Mouse (Mus musculus) heart, postnatal 10 days (tissue): ENCODE results near the gene Taf11. TPM values are rescaled to one million over a fixed set of nuclear protein-coding genes. Genes with fewer than 3 reads are reported as not detected.
A peak's percentile ranks its signal among the peaks of the same experiment; 100 is the strongest.

Source experiments
- DNase-seq, 2 experiments: peaks; one replicate each; pipeline ENCODE4 v3.0.0; 2021
- intact Hi-C: fragments of 180-260 bp; cut with DNase I; formaldehyde crosslinking; loops from one replicate; pipeline ENCODE4 v1.15.1; 2025
- total RNA-seq, 2 experiments: library from RNA; stranded (reverse); gene quantifications; 2 replicates each; pipeline ENCODE4 v1.2.3; 2021

Gene Taf11
- total RNA-seq, 2 experiments from 2014 or later: 24.0 to 24.3 TPM

DNA sequence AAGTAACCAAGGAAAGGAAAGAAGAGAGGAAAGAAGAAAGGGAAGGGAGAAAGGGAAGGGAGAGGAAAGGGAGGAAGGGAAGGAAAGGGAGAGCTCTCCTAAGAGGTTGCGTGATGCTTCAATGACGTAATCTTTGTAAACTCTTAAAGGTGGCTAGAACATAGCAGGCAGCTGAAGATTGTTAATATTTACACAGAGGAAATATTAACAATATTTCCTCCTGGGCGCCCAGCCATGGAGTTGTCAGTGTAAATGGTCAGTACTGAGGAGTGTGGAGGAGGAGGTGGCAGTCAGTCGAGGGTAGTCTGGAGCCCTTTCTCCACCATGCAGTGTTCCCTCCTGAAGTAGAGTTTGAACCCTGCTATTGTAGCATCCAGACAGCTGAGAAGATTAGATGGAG lies 15.4 kb upstream of the Taf11 start:
- DNase-seq: no peak
- intact Hi-C loops: no loop called here

DNA sequence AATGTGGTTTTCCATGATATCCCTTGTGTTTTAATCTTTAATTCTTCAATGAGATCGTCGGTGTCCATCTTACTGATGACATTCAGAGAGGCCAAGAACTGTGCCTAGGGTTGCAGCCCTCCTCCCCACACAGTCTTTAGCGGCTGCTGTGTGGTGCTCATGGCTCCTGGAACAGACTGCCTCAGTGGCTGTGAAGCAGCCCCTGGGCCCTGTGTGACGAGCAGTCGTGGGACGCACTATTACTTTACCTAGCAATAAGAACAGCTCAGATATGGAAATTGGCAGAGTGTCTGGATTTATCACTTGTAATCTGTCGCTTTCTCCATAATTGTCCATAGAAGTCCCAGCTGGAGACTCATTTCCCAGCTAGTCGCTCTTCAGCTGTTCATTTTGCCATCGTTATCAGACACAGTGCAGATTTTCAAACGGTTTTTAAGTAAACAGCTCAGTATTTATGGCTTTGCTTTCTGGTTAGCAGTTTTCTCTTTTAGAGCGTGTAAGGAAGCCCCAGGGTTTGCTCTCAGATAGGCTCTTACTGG lies 12.6 kb upstream of the Taf11 start:
- intact Hi-C loops: no loop called here

DNA sequence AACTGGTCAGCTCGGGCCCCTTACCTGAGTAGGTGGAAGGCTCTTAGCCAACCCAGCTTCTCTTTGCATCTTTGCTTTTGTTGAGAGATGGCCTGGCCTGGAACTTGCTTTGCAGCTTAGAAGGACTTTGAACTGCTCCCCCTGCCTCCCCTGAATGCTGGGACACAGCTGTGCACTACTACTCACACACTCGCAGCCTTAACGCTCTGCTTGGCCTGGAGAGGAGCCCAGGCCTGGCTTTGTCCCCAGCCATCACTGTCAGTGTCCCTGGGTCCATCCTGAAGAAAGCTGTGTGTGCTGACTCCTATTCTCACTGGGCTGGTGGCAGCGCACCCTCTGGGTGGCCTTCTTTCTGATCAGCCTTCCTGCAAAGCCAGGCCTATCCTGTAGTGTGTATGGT lies 11.0 kb upstream of the Taf11 start:
- intact Hi-C loops: no loop called here
- peak; percentile 59 to 60 for DNase-seq

More for the DNA sequence above, 12.6 kb upstream of the Taf11 start:
- DNase-seq: no peak

DNA sequence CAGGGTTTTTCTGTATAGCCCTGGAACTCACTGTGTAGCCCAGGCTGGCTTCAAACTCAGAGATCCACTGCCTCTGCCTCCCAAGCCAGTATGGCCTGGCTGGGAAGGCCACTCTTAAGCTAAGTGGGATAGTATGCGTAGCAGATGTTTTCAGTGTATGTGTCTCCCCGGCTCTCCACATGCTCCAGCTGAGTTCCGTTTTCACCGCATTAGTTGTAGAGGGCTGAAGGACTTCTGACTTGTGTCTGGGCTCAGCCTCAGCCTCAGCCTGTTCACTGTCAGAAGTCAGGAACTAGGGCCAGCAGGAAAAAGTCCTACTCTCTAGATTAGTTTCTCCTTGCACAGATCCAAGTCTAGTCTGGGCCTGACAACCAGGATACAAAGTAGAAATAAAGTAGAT lies 6.7 kb upstream of the Taf11 start:
- intact Hi-C loops: no loop called here
- peak in 1 of 2 experiments; percentile 39 for DNase-seq

DNA sequence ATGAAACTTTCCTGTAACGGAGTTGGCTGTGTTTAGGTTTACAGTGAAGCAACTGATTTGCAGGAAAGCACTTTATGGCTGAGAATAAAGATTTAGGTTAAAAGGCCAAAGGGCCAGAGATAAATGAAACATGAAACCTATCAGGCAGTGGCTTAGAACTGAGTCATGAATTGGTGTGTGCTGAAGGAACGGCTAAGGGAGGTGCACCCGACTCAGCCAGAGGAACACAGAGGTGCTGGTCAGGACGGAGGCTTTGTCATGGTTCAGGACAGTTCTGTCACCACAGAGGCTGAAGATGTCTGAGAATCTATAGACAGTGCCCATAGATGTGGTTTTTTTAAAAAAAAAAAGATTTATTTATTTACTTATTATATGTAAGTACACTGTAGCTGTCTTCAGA lies 5.1 kb upstream of the Taf11 start:
- DNase-seq: no peak
- intact Hi-C loops: no loop called here

DNA sequence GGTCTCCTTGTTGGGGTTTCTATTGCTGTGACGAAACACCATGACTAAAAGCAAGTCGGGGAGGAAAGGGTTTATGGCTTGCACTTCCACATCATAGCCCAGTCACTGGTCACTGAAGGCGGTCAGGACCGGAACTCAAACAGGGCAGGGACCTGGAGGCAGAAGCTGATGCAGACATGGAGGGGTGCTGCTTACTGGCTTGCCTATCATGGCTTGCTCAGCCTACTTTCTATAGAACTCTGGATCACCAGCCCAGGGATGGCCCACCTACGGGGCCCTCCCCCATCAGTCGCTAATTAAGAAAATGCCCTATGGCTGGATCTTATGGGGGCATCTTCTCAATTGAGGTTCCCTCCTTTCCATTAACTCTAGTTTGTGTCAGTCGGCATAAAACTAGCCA lies 1.7 kb upstream of the Taf11 start:
- DNase-seq: no peak
- intact Hi-C loops: no loop called here

DNA sequence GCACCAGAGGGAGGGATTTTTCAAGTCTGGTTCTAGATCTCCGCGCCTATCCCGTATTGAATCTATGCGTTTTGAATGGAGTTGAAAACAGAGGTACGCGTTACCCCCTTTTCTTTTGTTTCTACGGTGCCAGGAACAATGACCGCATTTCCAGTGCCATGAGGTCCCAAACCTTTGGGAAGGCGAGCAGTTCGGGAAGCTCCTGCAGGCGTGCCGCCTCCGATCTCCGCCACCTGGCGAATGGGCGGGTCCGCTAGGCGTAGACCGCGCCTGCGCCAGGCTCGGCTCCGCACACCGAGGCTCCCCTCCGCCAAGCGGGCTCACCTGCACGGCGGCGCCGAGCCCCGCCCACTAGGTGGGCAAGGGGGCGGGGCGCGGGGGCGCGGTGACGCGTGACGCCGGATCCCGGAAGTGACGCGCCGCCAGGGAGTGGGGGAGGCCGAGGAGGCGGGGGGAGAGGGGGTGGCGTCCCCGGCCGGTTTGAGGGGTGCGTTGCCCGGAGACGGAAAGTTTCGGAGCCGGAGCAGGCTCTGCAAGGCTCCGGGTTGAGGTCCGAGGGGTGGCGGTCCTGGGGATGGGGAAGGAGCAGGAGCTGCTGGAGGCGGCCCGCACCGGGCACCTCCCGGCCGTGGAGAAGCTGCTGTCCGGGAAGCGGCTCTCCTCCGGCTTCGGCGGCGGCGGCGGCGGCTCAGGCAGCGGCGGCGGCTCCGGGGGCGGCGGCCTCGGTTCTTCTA lies 589 bp downstream of the Taf11 start, which contains the start of gene Anks1:
Gene Anks1 (plus strand): TSS at position 419 of the 734 bp plus-strand sequence.
- intact Hi-C loops: loop anchor here (1.0 to 5.0 kb wide), 3 partner anchors 61 to 263 kb away; no protein-coding TSS in a partner anchor
- peak; percentile 88 to 90 for DNase-seq

DNA sequence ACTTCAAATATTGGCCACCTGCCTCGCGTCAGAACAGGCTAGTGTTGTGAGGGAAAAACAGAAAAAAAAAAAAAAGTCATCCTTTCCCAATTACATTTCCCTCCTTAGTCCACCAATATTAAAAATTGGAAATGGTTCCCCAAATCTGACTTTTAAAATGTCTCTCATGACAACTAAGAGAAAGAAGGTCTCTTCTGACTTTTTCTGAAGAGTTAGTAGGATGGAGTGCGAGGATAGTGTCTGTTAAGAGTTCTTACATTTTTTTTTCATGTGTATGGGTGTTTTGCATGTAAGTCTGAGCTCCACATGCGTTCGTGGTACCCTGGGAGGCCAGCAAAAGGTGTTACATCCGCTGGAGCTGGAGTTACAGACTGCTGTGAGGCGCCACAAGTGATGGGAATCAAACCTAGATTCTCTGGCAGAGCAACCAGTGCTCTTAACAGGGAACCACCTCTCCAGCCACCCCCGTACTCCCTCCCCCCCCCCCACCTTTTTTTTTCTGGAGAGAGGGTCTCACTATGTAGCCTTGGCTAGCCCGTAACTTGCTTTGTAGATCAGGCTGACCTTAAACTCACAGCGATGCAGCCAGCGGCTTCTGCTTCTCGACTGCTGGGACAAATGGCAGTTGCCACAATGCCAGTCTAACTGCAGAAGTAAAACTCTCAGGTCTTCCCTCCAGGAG lies 1.3 kb downstream of the Taf11 start:
- DNase-seq: no peak
- intact Hi-C loops: loop anchor here (5.0 kb wide), 2 partner anchors 169 to 264 kb away; no protein-coding TSS in a partner anchor

DNA sequence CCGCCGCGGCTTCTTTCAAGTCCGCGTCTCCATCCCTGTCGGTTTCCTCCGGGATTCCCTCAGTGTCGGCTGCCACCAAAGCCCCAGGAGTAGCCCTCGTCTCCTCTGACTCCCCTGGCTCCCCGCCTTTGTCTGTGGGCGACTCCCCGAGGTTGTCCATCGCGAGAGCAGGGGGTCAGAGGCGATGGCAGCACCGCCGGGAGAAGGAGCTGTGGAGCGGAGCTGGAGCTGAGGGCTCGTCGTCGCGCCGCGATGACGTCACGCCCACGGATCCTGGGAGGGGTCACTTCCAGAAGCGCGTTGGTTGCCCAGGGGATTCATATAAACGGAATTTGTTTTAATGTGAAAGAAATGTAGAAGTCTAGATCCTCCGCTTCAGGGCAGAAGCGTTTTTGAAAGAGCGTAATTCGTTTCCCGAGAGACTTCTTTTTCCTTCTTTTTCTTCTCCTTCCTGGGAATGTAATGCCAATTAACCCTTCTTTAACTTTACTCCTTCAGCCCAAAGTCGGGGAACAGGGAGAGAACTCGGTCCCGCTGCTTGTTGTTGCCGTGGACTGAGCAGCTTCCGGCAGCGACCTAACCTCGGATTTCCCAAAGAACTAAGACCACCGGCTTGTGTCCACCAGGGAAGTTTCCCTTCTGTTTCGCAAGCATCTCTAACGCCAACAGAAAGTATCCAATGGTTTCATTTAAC lies 2.0 kb downstream of the Taf11 start:
- intact Hi-C loops: loop anchor here (1.0 to 5.0 kb wide), 4 partner anchors 67 to 265 kb away; no protein-coding TSS in a partner anchor
- DNase-seq: peak; percentile 96 to 97

DNA sequence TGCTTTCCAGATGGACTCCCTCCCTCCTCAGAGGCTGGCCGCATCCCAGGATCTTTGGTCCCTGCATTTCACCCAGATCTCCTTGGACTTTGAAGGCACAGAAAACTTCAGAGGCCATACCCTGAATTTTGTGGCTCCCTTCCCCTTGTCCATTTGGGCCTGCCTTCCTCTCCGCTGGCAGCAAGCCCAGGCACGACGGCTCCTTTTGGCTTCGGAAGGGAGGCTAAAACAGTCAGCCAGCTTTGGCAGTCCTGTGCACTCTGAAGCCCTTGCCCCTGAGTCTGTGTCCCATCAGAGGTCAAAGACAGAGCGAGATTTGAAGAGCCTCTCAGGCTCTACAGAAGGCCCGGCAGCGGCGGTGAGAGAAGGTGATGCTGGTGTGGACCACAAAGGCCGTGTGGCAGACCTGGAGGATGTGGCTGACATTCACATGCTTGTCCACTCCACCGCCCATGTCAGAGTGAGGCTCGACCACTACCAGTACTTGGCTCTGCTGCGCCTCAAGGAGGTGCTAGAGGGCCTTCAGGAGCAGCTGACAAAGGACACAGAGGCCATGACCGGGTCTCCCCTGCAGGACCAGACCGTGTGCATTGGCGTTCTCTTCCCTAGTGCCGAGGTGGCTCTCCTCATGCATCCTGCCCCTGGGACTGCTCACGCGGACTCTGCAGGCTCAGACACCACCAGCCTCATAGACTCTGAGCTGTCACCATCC lies 23.0 kb downstream of the Taf11 start:
- intact Hi-C loops: no loop called here
- peak; percentile 67 for DNase-seq

DNA sequence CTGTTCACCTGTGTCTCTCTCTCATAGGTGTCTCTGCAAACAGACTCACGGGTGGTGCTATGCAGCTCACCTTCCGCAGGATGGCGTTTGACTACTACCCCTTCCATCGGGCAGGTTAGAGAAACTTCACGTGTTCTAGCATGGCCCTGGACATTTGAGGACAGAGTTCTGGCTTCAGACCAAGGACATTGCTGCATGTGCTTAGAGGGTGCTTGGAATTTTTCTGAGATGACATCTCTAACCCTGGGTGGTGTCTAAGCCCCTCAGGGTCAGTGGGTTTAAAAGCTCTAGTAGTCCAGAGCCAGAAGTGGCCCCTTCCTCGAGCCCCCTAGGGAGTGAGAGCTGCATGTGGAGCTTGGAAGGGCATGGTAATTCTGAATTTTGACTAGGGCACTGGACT lies 25.6 kb downstream of the Taf11 start:
- DNase-seq: no peak
- intact Hi-C loops: no loop called here

DNA sequence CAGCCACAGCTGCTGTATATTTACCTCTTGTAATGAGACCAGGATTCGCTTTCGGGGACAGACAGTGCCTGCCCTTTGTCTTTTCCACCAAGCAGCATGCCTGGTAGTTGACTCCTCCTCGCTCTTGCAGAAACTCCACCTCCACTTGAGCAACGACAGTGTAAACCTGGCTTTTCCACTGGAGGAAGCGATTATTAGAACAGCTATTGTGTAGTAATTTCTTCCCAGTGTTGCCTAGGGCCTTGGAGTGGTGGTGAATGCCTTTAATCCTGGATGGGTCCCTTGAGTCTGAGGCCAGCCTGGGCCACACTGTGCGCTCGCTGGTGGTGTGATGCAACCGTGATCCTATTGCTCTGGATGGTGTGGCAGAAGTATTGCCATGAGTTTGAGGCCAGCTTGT lies 26.5 kb downstream of the Taf11 start:
- intact Hi-C loops: no loop called here
- no peak for DNase-seq

DNA sequence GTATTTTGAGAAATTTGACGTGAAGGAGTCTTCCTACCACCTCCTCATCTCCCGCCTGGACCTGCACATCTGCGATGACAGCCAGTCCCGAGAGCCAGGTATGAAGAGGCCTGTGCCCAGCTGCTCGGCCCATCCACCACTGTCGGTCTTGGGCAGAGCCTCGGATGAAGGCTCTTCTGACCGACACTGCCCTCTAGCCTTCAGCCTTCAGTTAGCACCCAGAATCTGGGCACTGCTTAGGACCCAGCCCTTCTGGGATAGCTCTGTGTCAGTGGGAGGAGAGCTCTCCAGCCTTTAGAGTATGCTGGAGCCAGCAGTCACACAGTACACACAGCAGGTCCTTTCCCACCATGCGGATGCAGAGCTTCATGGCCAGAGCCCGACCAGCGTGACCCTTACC lies 28.1 kb downstream of the Taf11 start:
- intact Hi-C loops: no loop called here
- DNase-seq: peak; percentile 55 to 64

DNA sequence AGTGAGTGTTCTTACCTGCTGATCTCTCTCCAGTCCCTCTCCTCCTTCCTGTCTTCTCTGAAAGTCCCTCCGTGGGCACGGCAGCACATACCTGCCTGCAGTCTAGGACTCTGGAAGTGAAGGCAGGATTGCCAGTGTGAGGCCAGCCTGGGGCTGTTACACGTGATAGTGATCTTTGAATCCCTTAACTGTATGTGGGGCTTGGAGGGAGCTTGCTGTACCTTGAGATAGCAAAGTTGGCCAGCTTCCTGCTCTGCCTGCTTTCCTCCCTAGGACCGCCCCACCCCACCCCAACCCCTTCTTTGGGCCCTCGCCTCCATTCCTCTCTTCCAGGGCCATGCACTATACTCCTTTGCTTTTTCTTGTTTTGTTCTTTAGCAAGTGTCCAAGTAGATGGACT lies 35.1 kb downstream of the Taf11 start:
- DNase-seq: no peak
- intact Hi-C loops: no loop called here

DNA sequence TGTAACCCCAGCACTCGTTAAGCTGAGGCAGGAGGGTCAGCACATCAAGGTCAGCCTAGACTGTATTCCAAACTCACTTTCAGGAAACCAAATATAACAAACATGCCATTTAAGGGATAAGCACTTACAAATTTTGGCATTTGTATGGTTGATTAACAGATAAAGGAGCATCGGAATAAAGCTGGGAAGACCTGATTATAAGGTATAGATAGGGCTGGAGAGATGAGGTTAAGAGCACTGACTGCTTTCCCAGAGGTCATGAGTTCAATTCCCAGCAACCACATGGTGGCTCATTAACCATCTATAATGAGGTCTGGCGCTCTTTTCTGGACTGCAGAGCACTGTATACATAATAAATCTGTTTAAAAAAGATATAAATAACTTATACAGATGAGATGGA lies 36.1 kb downstream of the Taf11 start:
- DNase-seq: no peak
- intact Hi-C loops: no loop called here

DNA sequence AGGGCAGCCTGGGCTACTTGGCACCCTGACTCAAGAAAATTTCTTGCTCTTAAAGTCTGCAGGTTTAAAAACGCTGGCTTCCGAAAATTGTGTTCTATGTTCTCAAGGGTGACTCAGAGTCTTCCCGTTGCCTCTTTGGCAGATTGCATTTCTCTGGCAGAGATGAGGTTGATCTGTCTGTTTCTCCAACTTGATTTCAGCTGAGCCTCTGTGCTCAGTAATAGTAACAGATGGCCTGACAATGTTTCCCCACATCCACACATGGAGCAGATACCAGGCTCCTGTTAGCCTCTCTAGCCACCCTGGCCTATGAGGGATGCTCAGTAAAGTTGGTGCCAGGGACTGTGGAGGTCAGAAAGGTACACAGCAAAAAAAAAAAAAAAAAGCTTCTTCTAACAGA lies 37.8 kb downstream of the Taf11 start:
- intact Hi-C loops: no loop called here
- DNase-seq: no peak

DNA sequence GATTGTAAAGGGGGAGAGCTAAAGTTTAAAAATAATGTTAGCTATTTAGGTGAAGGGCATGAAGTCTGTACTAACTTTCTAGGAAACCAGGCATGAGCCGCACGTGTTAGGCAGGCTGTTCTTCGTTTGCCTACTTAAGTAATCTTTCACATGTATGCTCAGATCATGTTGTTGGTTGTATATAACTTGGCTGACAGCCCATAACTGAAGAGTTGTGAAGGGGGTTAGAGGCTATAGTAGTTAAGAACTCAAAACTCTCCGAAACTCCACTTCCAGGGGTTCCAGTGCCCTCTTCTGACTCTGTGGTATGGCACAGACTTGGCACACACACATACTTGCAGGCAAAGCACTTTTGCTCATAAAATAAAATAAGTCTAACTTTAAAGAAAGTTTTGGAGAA lies 42.9 kb downstream of the Taf11 start:
- intact Hi-C loops: no loop called here
- no peak for DNase-seq

DNA sequence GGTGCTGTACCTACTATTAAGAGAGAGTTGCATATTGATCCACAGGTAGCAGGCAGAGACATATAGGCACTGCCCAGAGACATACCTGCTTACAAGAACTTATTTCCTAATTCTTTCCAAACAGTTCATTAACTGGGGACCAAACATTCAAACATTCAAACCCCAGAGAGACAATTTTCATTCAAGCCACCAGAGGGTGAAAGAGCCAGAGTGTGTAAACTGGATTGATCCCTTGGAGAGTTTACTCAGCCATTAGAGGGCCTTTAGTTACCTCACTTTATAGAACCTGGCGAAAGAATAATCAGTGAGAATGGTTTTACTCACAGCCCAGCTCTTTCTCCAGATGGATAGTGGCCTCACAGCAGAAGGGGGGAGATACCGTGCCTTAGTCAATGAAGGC lies 44.2 kb downstream of the Taf11 start:
- DNase-seq: no peak

DNA sequence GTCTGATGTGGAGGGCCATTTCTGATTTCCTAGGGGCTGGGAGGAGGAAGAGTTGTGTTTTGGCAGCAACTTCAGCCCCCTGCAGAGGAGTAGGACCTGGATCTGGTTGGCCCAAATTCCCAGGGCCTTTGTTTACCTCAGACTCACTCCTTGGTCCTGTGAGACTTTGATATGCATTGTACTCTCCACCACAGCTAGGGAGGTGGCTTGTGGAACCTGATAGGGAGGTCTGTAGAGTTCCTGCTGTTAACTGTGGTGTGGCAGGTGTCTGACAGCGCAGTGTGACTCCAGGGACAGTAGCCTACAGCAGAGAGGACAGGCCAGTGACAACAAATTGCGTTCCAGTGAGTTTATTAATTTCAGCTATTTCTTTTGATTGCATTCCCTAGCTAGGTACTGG lies 50.5 kb downstream of the Taf11 start:
- intact Hi-C loops: no loop called here

More for the DNA sequence above, 44.2 kb downstream of the Taf11 start:
- intact Hi-C loops: no loop called here

DNA sequence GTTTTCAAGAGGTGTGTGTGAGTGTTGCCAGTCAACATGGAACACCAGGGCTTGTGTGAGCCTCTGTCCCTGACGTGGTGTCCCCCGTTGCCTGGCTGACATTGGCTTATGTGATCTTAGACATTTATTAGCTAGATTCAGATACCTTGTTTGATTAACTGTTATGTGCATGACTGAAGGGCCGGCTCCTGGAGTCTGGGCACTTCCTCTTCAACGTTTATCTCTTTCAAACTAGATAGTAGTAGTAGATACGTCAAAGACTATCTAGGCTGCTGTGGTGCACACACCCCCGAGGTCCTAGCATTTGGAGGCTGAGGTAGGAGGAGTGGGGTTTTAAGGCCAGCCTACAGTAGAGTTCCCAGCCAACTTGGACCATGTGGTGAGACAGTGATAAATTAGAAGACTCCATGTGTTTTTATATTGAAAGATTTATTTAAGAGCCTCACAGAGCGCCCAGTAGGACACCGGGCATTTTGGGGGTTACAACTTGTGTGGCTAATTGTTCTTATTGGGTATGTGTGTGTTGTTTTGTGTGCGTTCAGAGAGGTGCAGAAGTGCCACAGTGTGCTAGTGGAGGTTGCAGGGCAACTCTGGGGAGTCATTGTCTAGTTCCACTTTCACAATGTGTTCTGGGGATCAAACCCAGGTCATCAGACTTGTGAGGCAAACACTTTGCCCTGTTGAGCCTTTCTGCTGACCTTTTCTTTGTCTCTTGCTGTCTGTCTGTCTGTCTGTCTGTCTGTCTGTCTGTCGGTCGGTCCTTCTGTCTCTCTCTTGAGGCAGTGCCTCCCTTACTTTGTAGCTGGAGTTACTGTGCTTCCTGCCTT lies 51.8 kb downstream of the Taf11 start:
- peak in 1 of 2 experiments; percentile 14 for DNase-seq
- intact Hi-C loops: no loop called here

More for the DNA sequence above, 50.5 kb downstream of the Taf11 start:
- DNase-seq: no peak
